Mouse (Mus musculus): ENCODE results near the gene Gm597.

Gene Gm597

GRCm38 (mm10) chr1:28780152-28780551 is at the start of gene Gm597:
Gene Gm597 (minus strand): TSS chr1:28780252.
- no peak for DNase-seq (ENCODE audit: low spot score in 2 of 2)

GRCm38 (mm10) chr1:28807689-28808088 is 27.6 kb upstream of the Gm597 start:
- no peak for DNase-seq (ENCODE audit: low spot score in 2 of 2)

DNA sequence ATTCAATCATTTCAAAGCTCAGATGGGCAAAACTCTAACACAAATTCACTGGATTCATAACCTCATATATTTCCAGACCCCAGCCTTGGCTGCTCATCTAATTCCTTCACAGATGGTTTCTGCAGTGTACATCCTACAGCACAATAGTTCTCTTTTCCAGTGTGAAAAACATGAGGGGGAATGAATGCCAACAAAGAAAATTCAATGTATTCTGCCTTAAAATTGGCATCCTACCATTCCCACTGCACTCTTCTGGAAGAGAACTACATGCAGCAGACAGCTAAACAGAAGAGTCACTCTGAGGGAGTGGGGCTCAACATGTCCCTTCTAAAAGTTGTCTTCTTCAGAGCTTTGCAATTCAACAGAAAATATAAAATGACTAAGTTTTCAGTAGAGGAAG is 26.6 kb upstream of the Gm597 start:
- no peak for DNase-seq (ENCODE audit: low spot score in 2 of 2)

DNA sequence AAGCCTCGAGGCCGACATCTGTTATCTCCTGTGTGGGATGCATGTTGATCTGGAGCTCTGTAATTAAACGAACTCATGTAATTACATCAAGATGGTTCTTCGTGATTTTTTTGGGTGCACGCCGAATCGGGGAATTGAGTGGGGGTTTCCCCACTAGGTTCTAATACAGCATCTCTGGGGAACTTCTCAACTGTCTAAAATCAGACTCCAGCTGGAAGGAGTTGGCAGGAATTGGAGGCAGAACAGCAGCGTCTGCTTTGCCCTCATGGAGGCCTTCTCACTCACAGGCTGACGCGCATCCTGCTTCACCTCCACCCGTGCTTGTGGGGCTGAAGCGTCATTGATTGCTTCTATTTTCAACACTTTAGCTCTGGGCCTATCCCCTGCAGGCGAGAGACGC is 20.8 kb upstream of the Gm597 start:
- no peak for DNase-seq (ENCODE audit: low spot score in 2 of 2)

Data from frontal cortex, postnatal 25 days (tissue).